Mouse (Mus musculus): Measurements from ENCODE around the gene Cul7.
A peak's percentile ranks its signal among the peaks of the same experiment; 100 is the strongest.

The Cul7 gene

DNA sequence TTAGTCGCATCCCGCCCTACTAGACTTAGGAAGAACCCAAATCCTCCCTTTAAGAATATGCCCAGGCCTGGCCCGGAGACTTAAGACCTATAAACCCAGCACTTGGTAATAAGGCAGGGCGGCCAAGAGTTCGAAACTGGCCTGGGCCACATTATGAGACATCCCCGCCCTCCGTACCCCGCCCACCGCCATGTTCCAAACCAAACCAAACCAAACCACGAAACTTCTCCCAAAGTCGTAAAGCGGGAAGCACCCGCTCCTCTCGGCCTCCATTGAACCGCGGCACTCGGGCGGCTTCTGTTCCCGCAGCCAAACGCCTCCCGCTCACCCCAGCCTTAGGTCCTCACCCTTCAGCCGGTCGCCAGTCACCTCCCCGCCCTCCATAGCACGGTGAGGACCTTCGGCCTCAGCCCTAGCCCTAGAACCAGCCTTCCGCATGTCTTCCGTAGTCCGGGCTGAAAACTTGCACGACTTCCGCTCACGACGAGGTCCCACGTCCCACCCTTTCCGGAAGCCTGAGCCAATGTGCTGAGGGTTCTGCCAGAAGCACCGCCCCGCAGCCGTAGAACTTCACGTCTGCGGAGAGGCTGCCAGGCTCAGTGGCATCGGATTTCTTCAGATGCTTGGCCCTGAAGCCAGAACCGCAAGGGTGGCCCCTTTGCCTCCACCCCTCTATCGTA lies 23.9 kb downstream of the Cul7 start, which contains the start of gene Rrp36:
Gene Rrp36, minus strand, starts transcription at position 503 of the 680 bp plus-strand sequence.
- DNase-seq (ENCODE audit: low spot score): peak; percentile 95

DNA sequence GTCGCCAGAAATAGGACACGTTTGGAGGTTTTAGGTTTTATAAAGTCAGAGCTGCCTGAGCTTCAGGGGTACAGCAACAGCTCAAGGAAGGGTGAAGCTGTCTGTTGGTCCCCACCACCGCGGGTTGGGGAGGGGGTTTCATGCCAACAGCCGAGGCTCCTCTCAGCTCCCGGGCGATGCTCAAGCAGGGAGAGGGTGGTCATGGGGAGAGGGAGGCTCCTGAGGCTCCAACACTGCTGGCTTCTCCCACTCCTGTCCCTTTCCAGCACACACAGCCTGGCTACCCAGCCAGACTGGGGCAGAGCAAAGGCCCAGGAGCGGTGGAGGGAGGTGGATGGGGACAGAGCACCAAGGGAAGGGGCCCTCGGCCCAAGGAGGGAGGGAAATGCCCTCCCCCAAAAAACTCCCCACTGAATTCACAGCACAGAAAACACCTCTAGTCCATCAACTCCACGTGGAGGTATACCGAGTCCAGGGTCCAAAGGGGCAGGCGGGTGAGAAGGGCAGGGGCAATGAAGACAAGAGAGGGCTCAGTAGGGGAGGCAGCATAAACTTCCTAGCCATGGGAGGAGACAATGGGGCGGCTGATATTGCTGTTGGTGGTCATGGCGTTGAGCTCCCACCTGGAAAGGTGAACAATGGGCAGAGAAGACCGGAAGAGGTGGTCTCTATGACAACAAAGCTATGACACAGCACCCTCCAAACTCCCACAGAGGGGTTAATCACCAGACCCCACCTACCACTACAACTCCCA lies 24.6 kb downstream of the Cul7 start:
- DNase-seq (ENCODE audit: low spot score): no peak

DNA sequence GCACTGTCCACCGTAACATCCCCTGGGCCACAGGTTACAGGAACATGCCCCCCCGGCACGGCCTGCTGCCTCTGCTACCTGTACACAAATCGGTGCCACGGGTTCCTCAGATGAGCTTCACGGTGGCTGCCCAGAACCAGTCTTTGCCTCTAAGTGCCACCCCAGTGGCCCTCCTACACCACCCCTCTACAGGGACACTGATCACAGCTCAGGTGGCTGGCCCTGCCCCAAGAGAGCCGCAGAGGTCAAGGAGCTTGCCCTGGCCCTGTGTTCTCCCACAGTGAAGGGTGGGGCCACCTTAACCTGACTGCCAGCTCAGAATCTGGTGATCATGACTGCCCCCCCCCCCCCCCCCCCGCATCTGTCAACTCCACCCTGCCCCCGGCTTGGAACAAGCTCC lies 28.3 kb downstream of the Cul7 start, which contains the start of gene Mea1:
Gene Mea1, plus strand, starts transcription at position 378 of the 400 bp plus-strand sequence.
- peak; percentile 66 for DNase-seq (ENCODE audit: low spot score)

DNA sequence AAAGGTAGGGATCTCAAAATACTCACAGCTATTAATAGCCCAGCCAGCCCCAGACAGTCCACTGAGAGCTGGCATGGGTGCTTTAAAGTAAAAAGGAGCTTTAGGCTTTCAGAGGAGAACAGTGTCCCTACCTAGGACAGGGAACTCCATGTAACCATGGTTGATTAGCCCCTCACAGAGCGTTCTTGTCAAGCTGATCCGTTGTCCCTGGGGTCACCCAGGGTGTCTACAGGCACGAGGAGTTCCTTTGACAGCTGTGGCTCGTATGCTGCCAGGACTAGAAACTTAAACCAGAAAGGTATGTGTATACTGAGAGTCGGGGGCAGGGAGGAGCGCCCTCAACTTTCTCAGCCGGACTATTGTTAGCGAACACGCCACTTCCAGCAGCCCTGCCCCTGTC lies 28.8 kb downstream of the Cul7 start:
- no peak for DNase-seq (ENCODE audit: low spot score)

DNA sequence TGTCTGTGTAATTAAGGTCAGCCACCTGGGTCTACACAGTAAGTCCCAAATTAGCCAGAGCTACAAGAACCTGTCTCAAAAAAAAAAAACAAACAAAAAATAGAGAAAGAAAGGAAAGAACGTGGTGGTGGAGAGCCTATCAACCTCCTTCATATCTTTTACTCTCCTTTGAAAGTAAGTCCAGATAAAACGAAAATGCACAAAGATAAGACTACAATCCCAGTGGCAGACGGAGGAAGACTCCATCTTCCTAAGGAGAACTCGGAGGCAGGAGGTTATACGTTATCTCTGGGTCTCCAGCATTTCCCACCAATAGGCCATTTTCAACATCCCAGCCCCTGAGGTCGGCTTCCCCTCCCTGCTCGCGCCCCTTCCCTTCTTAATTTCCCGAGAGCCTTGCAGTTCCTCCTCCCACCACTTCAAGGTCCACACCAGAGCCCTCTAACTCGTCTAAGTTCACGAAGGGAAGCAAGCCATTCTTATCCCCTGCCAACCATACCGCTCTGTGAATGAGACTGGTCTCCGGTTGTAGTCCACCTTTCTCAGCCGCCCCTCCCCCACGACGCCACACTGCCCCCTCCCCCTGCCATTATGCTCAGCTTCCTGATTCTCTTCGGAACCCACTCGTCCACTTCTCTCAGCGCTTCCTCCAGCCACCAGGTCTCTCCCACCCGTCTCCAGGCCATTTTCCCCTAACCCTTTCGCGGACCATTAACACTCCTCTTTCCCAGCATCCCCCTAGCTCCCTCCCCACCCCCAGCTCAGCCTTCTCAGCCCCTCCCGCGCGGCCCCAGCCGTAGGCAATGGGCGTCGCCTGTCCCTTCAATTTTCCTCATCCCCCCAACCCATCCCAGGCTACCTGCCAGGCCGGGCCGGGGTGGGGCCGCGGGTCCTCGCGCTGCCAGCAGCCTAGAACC lies 30.0 kb downstream of the Cul7 start:
- peak; percentile 24 for DNase-seq (ENCODE audit: low spot score)

DNA sequence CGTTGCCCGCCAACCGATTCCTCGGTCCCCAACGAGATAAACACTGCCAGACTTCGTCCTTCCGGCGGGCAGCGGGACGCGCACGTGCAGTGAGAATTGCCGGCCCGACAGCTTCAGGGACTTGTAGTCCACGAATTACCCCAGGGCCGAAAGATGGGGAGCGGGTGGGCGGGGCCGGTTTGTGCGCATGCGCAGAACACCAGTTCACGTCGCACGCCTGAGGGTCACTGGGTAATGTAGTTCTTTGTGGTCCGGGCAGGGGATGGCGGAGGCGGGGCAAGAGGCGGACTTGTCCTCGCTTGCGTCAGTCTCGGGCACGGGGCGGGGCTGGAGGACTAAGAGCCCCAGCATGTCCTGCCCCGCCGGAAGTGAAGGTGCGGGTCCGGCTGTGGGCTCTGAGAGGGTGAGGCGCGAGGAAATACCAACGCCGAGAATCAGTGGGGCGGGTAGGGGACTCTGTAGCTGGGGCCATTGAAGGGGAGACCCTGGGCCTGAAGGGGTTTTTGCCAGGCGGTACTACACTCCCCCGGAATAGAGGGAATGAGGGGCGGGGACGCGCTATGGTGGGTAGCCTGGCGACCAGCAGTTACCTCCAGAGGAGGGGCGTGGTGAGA lies 30.7 kb downstream of the Cul7 start, which contains the start of gene Klhdc3:
Gene Klhdc3, minus strand, starts transcription at position 155 of the 614 bp plus-strand sequence.
- peak; percentile 98 for DNase-seq (ENCODE audit: low spot score)

DNA sequence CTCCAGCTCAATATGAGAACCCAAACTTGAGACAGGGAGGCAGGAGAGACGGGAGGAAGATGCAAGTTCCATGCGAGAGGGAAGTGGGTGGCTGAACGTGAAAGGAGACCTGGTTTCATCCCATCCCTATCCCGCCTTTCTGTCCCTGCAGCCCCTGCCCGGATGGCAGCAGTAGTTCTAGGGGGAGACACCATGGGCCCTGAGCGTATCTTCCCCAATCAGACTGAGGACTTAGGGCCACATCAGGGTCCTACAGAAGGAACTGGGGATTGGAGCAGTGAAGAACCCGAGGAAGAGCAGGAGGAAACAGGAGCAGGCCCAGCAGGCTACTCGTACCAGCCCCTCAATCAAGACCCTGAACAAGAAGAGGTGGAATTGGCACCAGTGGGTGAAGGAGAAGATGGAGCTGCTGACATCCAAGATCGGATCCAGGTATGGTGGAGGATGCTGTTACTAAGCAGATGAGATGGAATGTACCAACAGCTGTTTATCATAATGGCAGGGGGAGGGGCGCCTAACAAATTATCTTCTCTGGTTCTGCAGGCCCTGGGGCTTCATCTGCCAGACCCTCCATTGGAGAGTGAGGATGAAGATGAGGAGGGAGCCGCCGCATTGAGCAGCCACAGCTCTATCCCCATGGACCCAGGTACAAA lies 31.5 kb downstream of the Cul7 start:
- DNase-seq (ENCODE audit: low spot score): no peak

DNA sequence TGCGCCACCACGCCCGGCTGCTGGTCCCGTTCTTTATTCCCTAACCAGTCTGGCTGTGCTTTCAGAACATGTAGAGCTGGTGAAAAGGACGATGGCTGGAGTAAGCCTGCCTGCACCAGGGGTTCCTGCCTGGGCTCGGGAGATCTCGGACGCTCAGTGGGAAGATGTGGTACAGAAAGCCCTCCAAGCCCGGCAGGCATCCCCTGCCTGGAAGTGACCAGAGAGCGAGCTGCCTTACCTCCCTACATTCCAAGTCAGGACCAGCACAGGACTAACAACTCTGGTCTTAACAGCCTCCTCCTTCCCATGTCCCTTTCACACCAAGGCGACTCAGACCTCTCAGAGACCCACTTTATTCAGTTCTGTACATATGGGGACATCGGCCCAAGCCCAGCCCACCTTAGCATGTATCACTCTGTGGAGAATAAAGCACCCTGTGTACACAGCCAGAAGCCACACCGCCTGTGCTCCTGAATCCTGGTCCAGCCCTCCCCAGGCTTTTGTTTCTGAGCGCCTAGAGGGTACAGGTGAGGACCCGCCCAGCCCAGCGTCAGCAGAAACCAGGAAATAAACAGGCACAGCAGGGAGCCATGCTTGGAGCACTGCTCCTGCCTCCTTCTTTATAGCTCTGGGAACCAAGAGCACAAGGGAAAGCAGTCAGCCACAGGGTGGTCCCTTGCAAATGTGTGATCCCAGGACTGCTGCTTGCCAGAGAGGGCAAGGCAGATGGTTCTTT lies 32.7 kb downstream of the Cul7 start:
- DNase-seq (ENCODE audit: low spot score): no peak

DNA sequence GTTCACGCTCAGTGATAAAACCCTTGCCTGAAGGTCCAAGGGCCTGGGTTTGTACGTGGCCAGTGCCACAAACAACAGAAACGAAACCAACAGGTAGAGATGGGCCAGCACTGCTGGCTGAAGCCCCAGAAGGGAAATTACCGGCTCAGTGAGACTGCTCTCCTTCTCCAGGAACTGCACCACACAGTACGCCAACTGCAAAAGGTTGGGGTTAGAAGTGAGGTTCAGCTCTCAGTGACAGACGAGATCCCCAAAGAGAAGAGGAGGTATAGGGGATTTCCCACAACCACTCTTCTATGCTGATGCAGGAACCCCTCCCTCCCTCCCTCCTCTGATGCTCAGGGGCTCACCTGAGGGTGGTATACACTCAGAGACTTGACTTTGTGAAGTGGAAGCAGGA lies 35.8 kb downstream of the Cul7 start:
- no peak for DNase-seq (ENCODE audit: low spot score)

DNA sequence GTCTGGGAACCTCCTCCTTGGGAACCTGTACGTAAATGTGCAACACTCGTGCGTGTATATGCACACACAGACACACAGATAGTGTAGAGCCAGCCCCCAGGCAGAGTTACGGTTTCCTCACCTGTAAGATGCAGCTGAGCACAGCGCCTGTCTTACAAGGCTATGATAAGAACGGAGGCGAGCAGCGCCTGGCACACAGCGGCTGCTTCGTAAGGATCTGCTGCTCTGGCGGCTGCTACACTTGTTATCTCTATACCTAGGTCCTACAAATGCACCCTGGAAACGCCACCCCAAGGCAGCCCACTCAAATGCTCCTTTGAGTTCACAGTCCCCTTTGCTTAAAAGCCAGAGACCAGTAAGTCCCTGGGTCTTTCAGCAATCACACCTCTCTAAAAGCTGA lies 40.5 kb downstream of the Cul7 start:
- no peak for DNase-seq (ENCODE audit: low spot score)

DNA sequence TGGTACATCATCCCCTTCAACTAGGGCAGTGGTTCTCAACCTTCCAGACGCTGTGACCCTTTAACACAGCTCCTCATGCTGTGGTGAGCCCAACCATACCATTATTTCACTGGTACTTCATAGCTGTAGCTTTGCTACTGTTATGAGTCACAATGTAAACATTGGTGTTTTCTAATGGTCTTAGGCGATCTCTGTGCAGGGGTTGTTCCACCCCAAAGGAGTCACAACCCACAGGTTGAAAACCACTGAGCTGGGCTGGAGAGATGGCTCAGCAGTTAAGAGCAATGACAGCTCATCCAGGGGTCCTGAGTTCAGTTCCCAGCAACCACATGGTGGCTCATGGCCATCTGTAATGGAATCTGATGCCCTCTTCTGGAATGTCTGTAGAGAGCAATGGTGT lies 41.3 kb downstream of the Cul7 start:
- DNase-seq (ENCODE audit: low spot score): no peak

DNA sequence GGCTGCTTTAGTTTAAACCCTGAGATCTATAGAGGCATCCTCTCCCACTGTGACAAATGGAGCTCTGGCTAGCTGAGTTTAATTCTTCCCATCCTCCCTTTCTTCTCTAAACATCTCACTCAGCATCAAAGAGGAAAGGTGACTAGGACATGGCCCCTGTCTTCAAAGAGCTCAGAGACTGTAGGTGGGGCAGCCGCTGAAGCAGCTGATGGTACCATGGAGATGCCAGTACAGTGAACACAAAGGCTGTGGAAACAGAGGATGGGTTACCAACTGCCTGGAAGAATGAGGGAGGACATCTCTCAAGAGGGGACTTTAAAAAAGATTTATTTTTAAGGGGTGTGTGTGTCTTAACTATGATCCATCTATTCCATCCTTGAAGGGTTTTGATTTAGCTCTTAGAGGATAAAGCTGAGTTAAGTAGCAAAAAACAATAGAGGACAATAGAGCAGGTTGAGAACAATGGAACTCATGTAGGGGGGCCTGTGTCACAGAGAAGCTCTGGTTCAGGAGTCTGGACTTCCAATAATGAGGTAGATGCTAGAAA lies 44.5 kb downstream of the Cul7 start:
- no peak for DNase-seq (ENCODE audit: low spot score)

DNA sequence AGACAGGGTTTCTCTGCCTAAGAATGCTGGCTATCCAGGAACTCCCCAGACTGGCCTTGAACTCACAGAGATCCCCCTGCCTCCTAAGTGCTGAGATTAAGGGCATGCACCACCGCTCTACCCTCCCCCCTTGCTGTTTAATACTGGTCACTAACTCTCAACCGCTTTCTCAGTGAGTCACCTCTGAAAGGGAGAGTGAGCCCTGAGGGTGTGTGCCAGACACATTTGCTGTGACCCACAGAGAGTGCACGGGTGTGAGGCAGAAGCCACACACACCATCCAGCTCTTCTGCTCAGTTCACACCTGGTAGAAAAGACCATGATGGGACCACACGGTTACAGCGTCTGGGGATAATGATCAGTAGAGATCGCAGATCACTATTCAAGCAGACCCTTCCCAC lies 48.4 kb downstream of the Cul7 start:
- DNase-seq (ENCODE audit: low spot score): no peak

DNA sequence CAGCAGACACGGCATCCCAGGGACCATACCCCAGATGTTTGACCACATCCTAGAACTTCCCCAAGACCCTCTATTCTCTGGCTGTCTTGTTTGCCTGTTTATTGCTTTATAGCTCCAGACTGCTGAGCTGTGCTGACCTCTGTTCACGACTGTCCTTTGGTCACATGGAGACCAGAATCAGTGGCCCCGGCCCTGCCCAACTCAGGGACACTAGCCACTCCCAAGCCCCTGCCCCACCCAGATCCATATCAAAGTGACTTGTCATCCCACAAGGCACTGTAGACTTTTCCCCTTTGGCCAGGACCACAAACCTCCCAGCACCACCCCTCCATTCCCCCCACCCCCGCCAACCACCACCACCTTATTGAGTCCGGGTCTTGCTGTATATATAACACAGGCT lies 49.1 kb downstream of the Cul7 start:
- no peak for DNase-seq (ENCODE audit: low spot score)

DNA sequence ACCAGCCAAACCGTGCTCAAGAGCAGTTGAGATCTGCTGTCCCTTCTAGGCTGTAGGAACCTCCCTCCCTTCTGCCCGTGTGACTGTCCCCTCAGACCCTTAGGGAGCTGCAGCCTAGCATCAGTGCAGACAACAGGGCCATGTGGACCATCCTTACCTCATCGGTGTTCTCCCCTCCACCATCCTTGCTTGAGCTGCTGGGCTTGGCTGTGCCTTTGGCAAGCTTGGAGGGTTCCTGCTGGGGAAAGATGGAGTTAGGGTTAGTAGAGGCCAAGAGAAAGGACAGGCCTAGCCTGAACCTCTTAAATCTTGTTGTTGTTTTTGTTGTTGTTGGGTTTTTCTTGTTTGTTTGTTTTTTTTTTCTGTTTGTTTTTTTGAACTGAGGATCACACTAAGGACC lies 49.8 kb downstream of the Cul7 start:
- DNase-seq (ENCODE audit: low spot score): no peak

DNA sequence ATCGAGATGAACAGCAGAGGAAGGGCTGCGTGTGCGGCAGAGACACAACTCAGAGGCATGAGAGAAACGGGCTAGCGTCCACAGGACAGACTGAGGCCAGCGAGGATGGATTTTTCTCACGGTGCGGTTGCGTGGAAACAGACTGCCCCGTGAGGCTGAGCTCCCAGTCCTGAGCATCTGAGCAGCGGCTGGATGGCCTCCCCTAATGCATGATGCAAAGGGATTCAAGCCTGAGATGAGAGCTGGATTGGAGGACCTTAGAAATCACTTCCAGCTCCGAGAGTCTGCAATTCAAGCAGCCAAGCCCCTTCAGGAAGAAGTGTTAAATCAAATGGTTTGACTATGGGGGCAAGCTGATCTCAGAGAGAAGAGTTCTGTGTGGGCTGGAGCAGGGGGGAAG lies 51.4 kb downstream of the Cul7 start:
- DNase-seq (ENCODE audit: low spot score): no peak

DNA sequence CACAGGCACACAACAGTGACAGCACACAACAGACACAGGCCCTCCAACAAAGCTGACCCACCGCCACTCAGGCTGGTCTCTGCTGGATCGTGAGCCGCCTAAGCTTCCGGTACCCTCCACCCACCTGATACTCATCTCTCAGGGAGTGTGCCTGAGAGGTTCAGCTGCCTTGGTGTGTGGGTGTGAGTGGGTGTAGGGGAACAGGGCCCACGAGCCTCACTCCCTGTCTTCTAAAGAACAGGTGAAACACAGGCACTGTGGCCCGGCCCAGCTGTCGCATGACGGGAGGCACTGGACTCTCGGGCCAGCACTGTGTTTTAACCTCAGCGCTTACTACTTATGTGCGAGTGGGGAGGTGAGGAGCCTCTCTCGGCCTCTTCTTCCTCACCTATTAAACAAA lies 52.0 kb downstream of the Cul7 start:
- DNase-seq (ENCODE audit: low spot score): no peak

DNA sequence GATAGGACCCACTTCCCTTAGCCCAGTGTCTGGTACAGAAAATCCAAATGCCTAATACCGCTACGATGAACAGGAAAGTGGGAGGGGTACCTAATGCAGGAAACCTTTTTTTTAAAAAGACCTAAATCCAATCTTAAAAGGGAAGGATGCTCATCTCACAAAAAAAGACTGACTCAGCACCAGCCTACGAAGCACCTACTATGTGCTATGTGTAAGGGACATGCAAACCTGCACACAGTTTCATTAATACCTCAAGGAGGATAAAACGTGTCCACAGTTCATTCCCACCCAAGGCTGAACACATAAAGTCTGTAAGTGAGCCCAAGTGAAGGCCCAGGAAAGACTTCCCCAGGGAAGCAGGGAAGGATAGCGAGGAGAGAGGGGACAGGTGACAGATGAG lies 52.4 kb downstream of the Cul7 start:
- DNase-seq (ENCODE audit: low spot score): no peak

DNA sequence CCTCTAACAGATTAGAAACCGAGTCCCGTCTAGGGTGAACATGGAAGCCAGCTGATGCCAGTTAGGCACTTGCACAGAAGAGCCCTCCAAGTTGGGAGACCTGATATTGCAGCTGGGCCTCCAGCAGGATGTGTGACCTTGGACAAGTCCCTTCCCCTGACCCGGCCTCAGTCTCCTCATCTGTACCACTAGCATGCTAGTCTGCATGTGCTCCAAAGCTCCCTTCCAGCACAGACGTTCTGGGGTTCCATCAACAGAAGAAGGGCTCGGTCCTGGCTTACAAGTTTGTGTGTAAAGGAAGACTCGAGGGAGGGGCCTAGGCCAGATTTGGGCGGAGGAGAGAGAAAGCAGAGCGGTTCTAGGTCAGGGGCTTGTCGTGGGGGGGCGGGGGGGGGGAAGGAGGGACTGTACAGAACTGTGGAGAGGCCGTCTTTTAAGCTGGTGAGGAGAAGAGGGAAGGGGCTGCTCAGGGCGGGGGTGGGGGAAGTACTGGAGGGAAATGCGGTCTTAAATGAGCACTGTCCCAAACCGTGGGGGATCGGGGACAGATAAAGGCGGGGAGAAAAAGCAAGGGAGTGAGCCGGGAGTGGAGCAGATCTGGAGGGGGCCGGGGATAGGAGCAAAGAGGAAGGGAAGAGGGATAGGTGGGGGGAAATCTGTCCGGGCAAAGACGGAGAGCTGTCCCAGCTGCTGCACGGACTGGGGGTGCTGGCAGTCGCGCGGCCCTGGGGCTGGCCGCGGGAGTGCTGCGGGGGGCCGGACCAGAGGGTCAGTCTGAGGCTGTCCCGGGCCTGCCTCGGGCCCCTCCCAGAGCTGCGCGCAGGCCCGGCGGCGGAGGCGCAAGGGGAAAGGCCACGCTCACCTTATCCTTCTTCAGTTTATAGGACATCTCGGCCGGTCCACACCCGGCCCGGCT lies 54.1 kb downstream of the Cul7 start:
- no peak for DNase-seq (ENCODE audit: low spot score)

Data from lung, postnatal 25 days (tissue).